Mouse (Mus musculus): ENCODE measurements around the gene Actl6b. TPM values are rescaled to one million over a fixed set of nuclear protein-coding genes. Genes with fewer than 3 reads are reported as not detected.
"Not testable (repeated sequence)": the region's sequence is repeated elsewhere in the genome, so short reads cannot be mapped to it uniquely, and the experiment has no call there.

Gene Actl6b
- total and polyA plus RNA-seq, 3 experiments = 2.8 to 6.0 (median 5.2) TPM

GRCm38 (mm10) chr5:137601365-137601729 is 48.0 kb downstream of the Actl6b start:
- DNase-seq = no peak

GRCm38 (mm10) chr5:137607860-137608653 is 54.7 kb downstream of the Actl6b start:
- peak; percentile 25 for DNase-seq

DNA sequence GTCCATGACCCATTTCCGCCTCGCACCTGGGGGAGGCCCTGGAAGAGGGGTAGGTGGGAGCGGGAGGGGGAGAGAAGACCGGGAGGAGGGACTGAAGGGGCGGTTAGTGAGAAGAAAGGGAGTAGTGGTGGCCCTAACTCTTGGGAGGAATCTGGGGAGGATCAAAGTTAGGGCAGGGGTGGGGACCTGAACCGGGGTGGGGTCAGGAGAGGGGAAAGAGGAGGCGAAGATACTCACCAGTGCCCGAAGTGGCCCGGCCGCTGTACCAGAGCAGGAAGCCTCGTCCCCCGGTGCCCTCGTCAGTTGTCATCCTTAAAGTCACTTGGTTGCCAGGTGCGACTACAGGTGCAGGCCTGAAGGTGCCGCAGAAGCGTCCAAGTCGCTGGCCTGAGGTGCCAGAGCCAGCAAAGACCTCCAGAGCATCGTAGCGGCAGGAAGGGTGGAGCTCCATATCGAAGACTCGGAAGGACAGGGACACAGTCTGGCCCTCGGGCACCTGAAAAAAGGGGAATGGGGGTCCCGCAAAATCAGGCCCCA is 55.4 kb downstream of the Actl6b start:
- no peak for DNase-seq

GRCm38 (mm10) chr5:137609292-137609691 is 56.0 kb downstream of the Actl6b start:
- no peak for DNase-seq

DNA sequence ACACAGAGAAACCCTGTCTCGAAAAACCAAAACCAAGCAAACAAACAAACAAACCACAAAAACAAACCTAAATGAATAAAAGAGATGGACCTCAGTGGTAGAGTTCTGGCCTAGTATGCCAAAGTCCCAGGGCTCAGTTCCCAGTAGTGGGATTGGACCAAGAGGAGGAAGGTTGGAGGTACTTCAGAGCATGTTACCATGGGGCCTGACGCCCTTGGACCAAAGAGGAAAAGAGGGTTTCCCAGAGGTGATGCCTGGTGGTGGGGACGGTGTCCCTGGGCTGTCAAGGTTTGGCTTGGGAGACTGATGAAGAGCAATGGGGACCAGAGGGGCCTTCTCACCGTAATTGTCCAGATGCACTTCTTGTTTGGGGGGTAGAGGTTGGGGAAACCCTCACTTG is 56.7 kb downstream of the Actl6b start:
- DNase-seq = no peak

DNA sequence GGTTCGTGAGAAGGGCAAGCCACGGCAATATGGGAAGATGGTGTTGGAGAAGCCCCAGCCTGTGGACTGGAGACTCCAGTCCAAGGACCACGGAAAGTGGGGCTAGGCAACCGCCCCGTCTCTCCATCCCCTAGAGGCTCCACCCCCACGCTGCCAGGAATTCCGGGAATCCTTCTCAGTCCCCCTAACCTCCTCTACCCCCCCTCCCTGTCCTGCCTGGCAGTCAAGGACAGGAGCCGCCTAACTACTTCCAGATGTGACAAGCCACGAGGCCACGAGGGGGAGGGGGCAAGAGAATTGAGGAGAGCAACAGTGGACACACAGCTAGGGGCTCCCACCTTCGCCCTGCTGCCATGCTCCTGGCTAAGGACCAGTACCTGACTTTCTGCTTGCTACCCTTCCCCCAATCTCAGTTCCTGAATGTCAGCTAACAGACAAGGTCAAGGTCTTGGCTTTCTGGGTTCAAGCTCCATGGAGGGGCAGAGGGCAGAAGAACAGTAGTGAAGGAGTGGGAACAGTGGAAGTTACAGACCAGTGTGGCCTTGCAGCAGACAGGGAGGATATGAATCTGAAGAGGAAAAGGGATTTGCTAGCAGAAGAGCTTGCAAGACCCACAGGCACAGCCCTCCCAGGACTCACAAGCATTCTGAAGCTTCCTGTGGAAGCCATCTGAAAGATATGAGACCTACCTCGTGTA is 57.4 kb downstream of the Actl6b start:
- peak; percentile 92 for DNase-seq

GRCm38 (mm10) chr5:137611245-137611602 is 57.9 kb downstream of the Actl6b start:
- DNase-seq = peak; percentile 87

DNA sequence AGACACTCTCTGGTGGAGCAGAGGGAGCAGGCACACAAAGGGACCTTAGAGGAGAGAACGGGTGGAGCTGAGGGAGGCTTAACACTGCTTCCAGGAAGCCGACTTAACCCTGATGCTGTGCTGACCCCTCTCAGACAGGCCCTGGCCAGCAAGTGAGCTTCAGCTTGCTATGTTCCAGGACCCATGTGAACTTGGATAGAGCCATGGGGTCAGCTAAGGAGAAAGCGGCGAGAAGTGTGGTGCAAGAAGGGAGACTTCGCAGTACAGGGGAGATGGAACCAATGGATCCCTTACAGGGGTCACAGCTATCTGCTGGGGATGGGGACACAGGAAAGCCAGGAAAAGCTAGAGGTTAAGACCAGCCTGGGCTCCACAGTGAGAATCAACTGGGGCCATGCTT is 59.8 kb downstream of the Actl6b start:
- no peak for DNase-seq

DNA sequence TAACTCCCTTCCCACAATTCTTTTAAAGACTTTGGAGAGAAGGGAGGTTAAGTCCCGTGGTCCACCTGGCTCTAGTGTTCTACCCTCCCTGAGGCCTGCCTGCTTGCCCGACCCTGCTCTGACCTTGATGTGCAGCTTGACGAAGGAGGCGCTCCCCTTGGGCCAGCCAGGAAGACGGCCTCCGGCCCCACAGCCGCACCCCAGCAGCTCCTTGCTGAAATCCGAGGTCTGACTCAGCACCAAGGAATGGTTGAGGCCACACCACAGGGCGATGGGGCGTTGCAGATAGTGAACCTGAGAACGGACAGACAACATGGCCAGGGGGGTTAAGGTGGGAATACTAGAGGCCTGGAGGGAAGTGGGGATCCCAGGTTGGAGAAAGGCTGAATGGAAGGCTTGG is 60.2 kb downstream of the Actl6b start, which contains the start of gene Pcolce:
Pcolce (minus strand) TSS at position 235 of the 400 bp plus-strand sequence.
- peak; percentile 88 for DNase-seq

- not testable (repeated sequence) for DNase-seq
These were observed 61.6 kb downstream of the Actl6b start for GRCm38 (mm10) chr5:137614921-137615320.

DNA sequence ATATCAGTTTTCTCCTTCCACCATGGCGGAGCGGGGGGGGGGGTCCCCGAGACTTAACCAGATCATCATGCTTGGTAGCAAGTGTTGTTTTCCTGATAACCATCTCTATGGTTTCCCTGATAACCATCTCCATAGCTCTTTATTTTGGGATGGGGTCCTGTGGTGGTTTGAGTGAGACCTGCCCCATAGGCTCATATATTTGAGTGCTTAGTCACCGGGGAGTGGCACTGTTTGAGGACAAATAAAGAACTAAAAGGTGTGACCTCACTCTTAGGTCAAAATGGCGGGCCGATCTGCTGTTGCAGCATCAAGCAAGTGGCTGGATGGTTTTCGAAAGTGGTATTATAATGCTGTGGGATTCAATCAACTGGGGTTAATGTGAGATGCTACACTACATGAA is 62.0 kb downstream of the Actl6b start:
- no peak for DNase-seq

Small RNA genes within 50 kb of the gene (microRNA-seq; reads per million reads assigned to microRNA genes)
- gene Mir6418 = 0.41 to 1.5 reads per million in 2 experiments

Other genes with a start within 250 kb of the Actl6b start
- 100 to 1,000 TPM; 135 to 172 TPM for gene Srrt, start 245.8 kb upstream of the Actl6b start, total RNA-seq (2021)
- gene Srrt, start 245.8 kb upstream of the Actl6b start, polyA plus RNA-seq (2012; rRNA removed) = 138 and 150 TPM in 2 replicates
- 10 to 100 TPM; 28.3 to 41.4 TPM for gene Trip6, start 239.1 kb upstream of the Actl6b start, total RNA-seq (2021)
- gene Trip6, start 239.1 kb upstream of the Actl6b start, polyA plus RNA-seq (2012; rRNA removed) = 108 TPM in 2 replicates
- gene Slc12a9, start 219.9 kb upstream of the Actl6b start, total RNA-seq (2021) = 10 to 100 TPM in 1 of 2 experiments, 1 to 10 TPM in 1; 7.3 to 12.4 TPM
- gene Slc12a9, start 219.9 kb upstream of the Actl6b start, polyA plus RNA-seq (2012; rRNA removed) = 30.4 and 33.0 TPM in 2 replicates
- gene Ephb4, start 203.4 kb upstream of the Actl6b start, total RNA-seq (2021) = 10 to 100 TPM; 44.3 to 68.9 TPM
- gene Ephb4, start 203.4 kb upstream of the Actl6b start, polyA plus RNA-seq (2012; rRNA removed) = 54.6 and 59.9 TPM in 2 replicates
- not detected for gene Zan, start 76.5 kb upstream of the Actl6b start, total RNA-seq (2021)
- 0.01 TPM in 2 replicates for gene Zan, start 76.5 kb upstream of the Actl6b start, polyA plus RNA-seq (2012; rRNA removed)
- 10 to 100 TPM; 23.0 to 31.7 TPM for gene Pop7, start 51.0 kb upstream of the Actl6b start, total RNA-seq (2021)
- gene Pop7, start 51.0 kb upstream of the Actl6b start, polyA plus RNA-seq (2012; rRNA removed) = 46.9 and 48.7 TPM in 2 replicates
- 10 to 100 TPM; 25.4 to 31.0 TPM for gene Gigyf1, start 35.0 kb upstream of the Actl6b start, total RNA-seq (2021)
- gene Gigyf1, start 35.0 kb upstream of the Actl6b start, polyA plus RNA-seq (2012; rRNA removed) = 37.1 and 38.0 TPM in 2 replicates
- not detected for gene Epo, start 20.3 kb upstream of the Actl6b start, total RNA-seq (2021)
- not detected in 2 replicates for gene Epo, start 20.3 kb upstream of the Actl6b start, polyA plus RNA-seq (2012; rRNA removed)
- 100 to 1,000 TPM; 553 to 611 TPM for gene Gnb2, start 20.0 kb upstream of the Actl6b start, total RNA-seq (2021)
- 1,578 and 1,712 TPM in 2 replicates for gene Gnb2, start 20.0 kb upstream of the Actl6b start, polyA plus RNA-seq (2012; rRNA removed)
- gene Tfr2, start 16.3 kb downstream of the Actl6b start, total RNA-seq (2021) = 1 to 10 TPM; 1.1 to 1.9 TPM
- gene Tfr2, start 16.3 kb downstream of the Actl6b start, polyA plus RNA-seq (2012; rRNA removed) = 1.9 and 2.4 TPM in 2 replicates
- gene Mospd3, start 47.5 kb downstream of the Actl6b start, total RNA-seq (2021) = 10 to 100 TPM; 45.4 to 54.1 TPM
- gene Mospd3, start 47.5 kb downstream of the Actl6b start, polyA plus RNA-seq (2012; rRNA removed) = 211 TPM in 2 replicates
- 1,000 to 10,000 TPM; 1,014 to 1,197 TPM for gene Pcolce, start 60.3 kb downstream of the Actl6b start, total RNA-seq (2021)
- 1,453 and 1,846 TPM in 2 replicates for gene Pcolce, start 60.3 kb downstream of the Actl6b start, polyA plus RNA-seq (2012; rRNA removed)
- 1 to 10 TPM in 1 of 2 experiments, under 1 TPM in 1; 0.89 to 2.6 TPM for gene Fbxo24, start 75.5 kb downstream of the Actl6b start, total RNA-seq (2021)
- 2.5 and 3.3 TPM in 2 replicates for gene Fbxo24, start 75.5 kb downstream of the Actl6b start, polyA plus RNA-seq (2012; rRNA removed)
- gene Lrch4, start 75.6 kb downstream of the Actl6b start, total RNA-seq (2021) = 10 to 100 TPM; 27.9 to 31.7 TPM
- gene Lrch4, start 75.6 kb downstream of the Actl6b start, polyA plus RNA-seq (2012; rRNA removed) = 36.7 and 52.7 TPM in 2 replicates
- 1 to 10 TPM; 6.4 to 7.4 TPM for gene Gm20605, start 75.7 kb downstream of the Actl6b start, total RNA-seq (2021)
- 30.4 and 31.4 TPM in 2 replicates for gene Gm20605, start 75.7 kb downstream of the Actl6b start, polyA plus RNA-seq (2012; rRNA removed)
- gene Sap25, start 87.8 kb downstream of the Actl6b start, total RNA-seq (2021) = 10 to 100 TPM in 1 of 2 experiments, 1 to 10 TPM in 1; 3.0 to 14.8 TPM
- 81.3 and 84.6 TPM in 2 replicates for gene Sap25, start 87.8 kb downstream of the Actl6b start, polyA plus RNA-seq (2012; rRNA removed)
- gene Irs3, start 92.2 kb downstream of the Actl6b start, total RNA-seq (2021) = 10 to 100 TPM in 1 of 2 experiments, 1 to 10 TPM in 1; 9.6 to 14.2 TPM
- gene Irs3, start 92.2 kb downstream of the Actl6b start, polyA plus RNA-seq (2012; rRNA removed) = 18.9 and 32.8 TPM in 2 replicates
- gene Agfg2, start 131.2 kb downstream of the Actl6b start, total RNA-seq (2021) = 10 to 100 TPM; 29.2 to 37.6 TPM
- 73.7 and 85.2 TPM in 2 replicates for gene Agfg2, start 131.2 kb downstream of the Actl6b start, polyA plus RNA-seq (2012; rRNA removed)
- 1 to 10 TPM; 2.2 to 6.0 TPM for gene Nyap1, start 188.1 kb downstream of the Actl6b start, total RNA-seq (2021)
- 7.3 and 8.9 TPM in 2 replicates for gene Nyap1, start 188.1 kb downstream of the Actl6b start, polyA plus RNA-seq (2012; rRNA removed)
- 10 to 100 TPM; 82.9 to 89.9 TPM for gene Tsc22d4, start 192.2 kb downstream of the Actl6b start, total RNA-seq (2021)
- gene Tsc22d4, start 192.2 kb downstream of the Actl6b start, polyA plus RNA-seq (2012; rRNA removed) = 123 and 136 TPM in 2 replicates
- gene Ppp1r35, start 225.3 kb downstream of the Actl6b start, total RNA-seq (2021) = 10 to 100 TPM; 16.1 to 40.1 TPM
- 61.5 and 83.6 TPM in 2 replicates for gene Ppp1r35, start 225.3 kb downstream of the Actl6b start, polyA plus RNA-seq (2012; rRNA removed)
- 10 to 100 TPM; 43.9 to 46.4 TPM for gene Mepce, start 234.1 kb downstream of the Actl6b start, total RNA-seq (2021)
- 29.9 and 35.4 TPM in 2 replicates for gene Mepce, start 234.1 kb downstream of the Actl6b start, polyA plus RNA-seq (2012; rRNA removed)
- gene Zcwpw1, start 234.3 kb downstream of the Actl6b start, total RNA-seq (2021) = 1 to 10 TPM; 2.0 to 2.2 TPM
- 0.38 and 0.56 TPM in 2 replicates for gene Zcwpw1, start 234.3 kb downstream of the Actl6b start, polyA plus RNA-seq (2012; rRNA removed)

All from adrenal gland, adult 2 months (tissue).